Mouse (Mus musculus): ENCODE measurements around the gene AI467606. TPM values are rescaled to one million over a fixed set of nuclear protein-coding genes. Genes with fewer than 3 reads are reported as not detected.

Gene AI467606
- total and polyA plus RNA-seq, 3 experiments: 51.1 to 101 (median 79.4) TPM

GRCm38 (mm10) chr7:127076188-127076587, 15.0 kb upstream of the AI467606 start:
- Histone ChIP-seq H3K27me3 (ENCODE audit: control insufficient read depth in 1 of 2, insufficient read depth in 2 of 2, low read length in 2 of 2) (no peaks in the 10 kb centered on the region), H3K4me3 (ENCODE audit: control insufficient read depth in 1 of 2, insufficient read depth in 1 of 2, low read depth in 2 of 2, low read length in 2 of 2) (no peak overlapping the region), H3K9me3 (replicated peaks; ENCODE audit: insufficient read depth, low read length) (no peaks in the 10 kb centered on the region), H3K27ac (ENCODE audit: control insufficient read depth, low read depth, low read length) (no peak overlapping the region), H3K36me3 (ENCODE audit: control insufficient read depth in 1 of 2, insufficient read depth in 2 of 2, low read length in 2 of 2) (peaks cover 0 to 2% of the 10 kb centered on the region in 2 experiments; a peak in 2 of 4 replicates), H3K4me1 (ENCODE audit: control insufficient read depth in 1 of 2, insufficient read depth in 2 of 2, low read length in 2 of 2) (peaks cover 0 to 5% of the 10 kb centered on the region in 2 experiments; a peak in 1 of 4 replicates), H3K9ac (ENCODE audit: control insufficient read depth, low read depth, low read length, poor library complexity, severe bottlenecking) (no peak overlapping the region), H3K79me2 (ENCODE audit: control insufficient read depth, insufficient read depth, low read length, poor library complexity) (no peaks in the 10 kb centered on the region)
- DNase-seq (ENCODE audit: low read depth, low spot score): no peak
- TF ChIP-seq POLR2AphosphoS2 (IDR thresholded peaks at IDR 0.05; ENCODE audit: low read length) (no peak), GATA1 (IDR thresholded peaks at IDR 0.05; ENCODE audit: low read depth, low read length) (no peak), MAFK (IDR thresholded peaks at IDR 0.05; ENCODE audit: borderline replicate concordance, low read depth, low read length) (no peak), CHD1 (IDR thresholded peaks at IDR 0.05; ENCODE audit: low read depth, low read length) (no peak), ELF1 (IDR thresholded peaks at IDR 0.05; ENCODE audit: low read depth, low read length) (no peak), MXI1 (IDR thresholded peaks at IDR 0.05; ENCODE audit: low read depth, low read length) (no peak), CHD2 (IDR thresholded peaks at IDR 0.05; ENCODE audit: low read length) (no peak), KAT2A (conservative IDR thresholded peaks at IDR 0.05; ENCODE audit: low read depth, low read length) (no peak), UBTF (IDR thresholded peaks at IDR 0.05; ENCODE audit: borderline replicate concordance, insufficient read depth, low read depth, low read length) (no peak), GABPA (IDR thresholded peaks at IDR 0.05; ENCODE audit: low read depth, low read length) (no peak), NRF1 (IDR thresholded peaks at IDR 0.05; ENCODE audit: insufficient read depth, low read depth, low read length, poor library complexity, severe bottlenecking) (no peak), ZNF384 (IDR thresholded peaks at IDR 0.05; ENCODE audit: low read depth, low read length) (no peak), BHLHE40 (IDR thresholded peaks at IDR 0.05; ENCODE audit: borderline replicate concordance, low read depth, low read length) (no peak), USF2 (IDR thresholded peaks at IDR 0.05; ENCODE audit: borderline replicate concordance in 1 of 2, insufficient read depth in 1 of 2, low read depth in 1 of 2, low read length in 2 of 2) (no peak), MAX (IDR thresholded peaks at IDR 0.05; ENCODE audit: low read length) (no peak), JUND (IDR thresholded peaks at IDR 0.05; ENCODE audit: low read depth, low read length) (no peak), CTCF (IDR thresholded peaks at IDR 0.05 in 2 of 3, conservative IDR thresholded peaks at IDR 0.05 in 1 of 3; ENCODE audit: control insufficient read depth in 1 of 3, insufficient read depth in 1 of 3, low read depth in 2 of 3, low read length in 3 of 3, poor library complexity in 1 of 3, severe bottlenecking in 1 of 3) (no peak), ZC3H11A (IDR thresholded peaks at IDR 0.05; ENCODE audit: low read depth, low read length) (no peak), NELFE (IDR thresholded peaks at IDR 0.05; ENCODE audit: low read depth, low read length) (no peak)

- peak; percentile 42 for DNase-seq (ENCODE audit: low read depth, low spot score)
- H3K27ac ChIP-seq (ENCODE audit: control insufficient read depth, low read depth, low read length): no peak overlapping the region
- H3K27me3 ChIP-seq (ENCODE audit: control insufficient read depth in 1 of 2, insufficient read depth in 2 of 2, low read length in 2 of 2): no peaks in the 10 kb centered on the region
- peaks cover 4 to 13% of the 10 kb centered on the region in 2 experiments for H3K4me1 ChIP-seq (ENCODE audit: control insufficient read depth in 1 of 2, insufficient read depth in 2 of 2, low read length in 2 of 2)
- peak; percentile 7 to 54 (median 48); a peak in 4 of 6 replicates for TF ChIP-seq CTCF (IDR thresholded peaks at IDR 0.05 in 2 of 3, conservative IDR thresholded peaks at IDR 0.05 in 1 of 3; ENCODE audit: control insufficient read depth in 1 of 3, insufficient read depth in 1 of 3, low read depth in 2 of 3, low read length in 3 of 3, poor library complexity in 1 of 3, severe bottlenecking in 1 of 3)
- peak; percentile 56 for TF ChIP-seq SMC3 (IDR thresholded peaks at IDR 0.05; ENCODE audit: low read depth, low read length)
- peak; percentile 49 for TF ChIP-seq ZC3H11A (IDR thresholded peaks at IDR 0.05; ENCODE audit: low read depth, low read length)
- peak; percentile 44 for TF ChIP-seq RAD21 (IDR thresholded peaks at IDR 0.05; ENCODE audit: low read depth, low read length)
- no peak for TF ChIP-seq JUND (IDR thresholded peaks at IDR 0.05; ENCODE audit: low read depth, low read length)
- TF ChIP-seq UBTF (IDR thresholded peaks at IDR 0.05; ENCODE audit: borderline replicate concordance, insufficient read depth, low read depth, low read length): no peak
- no peaks in the 10 kb centered on the region for H3K79me2 ChIP-seq (ENCODE audit: control insufficient read depth, insufficient read depth, low read length, poor library complexity)
- H3K4me3 ChIP-seq (ENCODE audit: control insufficient read depth in 1 of 2, insufficient read depth in 1 of 2, low read depth in 2 of 2, low read length in 2 of 2): no peak overlapping the region
- no peaks in the 10 kb centered on the region for H3K9me3 ChIP-seq (replicated peaks; ENCODE audit: insufficient read depth, low read length)
- H3K9ac ChIP-seq (ENCODE audit: control insufficient read depth, low read depth, low read length, poor library complexity, severe bottlenecking): no peak overlapping the region
- H3K36me3 ChIP-seq (ENCODE audit: control insufficient read depth in 1 of 2, insufficient read depth in 2 of 2, low read length in 2 of 2): peaks cover 2 to 10% of the 10 kb centered on the region in 2 experiments
These were observed 13.5 kb upstream of the AI467606 start for GRCm38 (mm10) chr7:127077692-127078091.

All from MEL (cell line).